Mouse (Mus musculus): ENCODE results near the gene Frem3. TPM values are rescaled to one million over a fixed set of nuclear protein-coding genes. Genes with fewer than 3 reads are reported as not detected.
A peak's percentile ranks its signal among the peaks of the same experiment; 100 is the strongest.
"Not testable (repeated sequence)": the region's sequence is repeated elsewhere in the genome, so short reads cannot be mapped to it uniquely, and the experiment has no call there.

Frem3 gene
- polyA plus RNA-seq, 1 experiment from 2014 or later = 0.47 TPM

- peaks cover 36% of the 10 kb centered on the region for H3K36me3 ChIP-seq
Observed at GRCm38 (mm10) chr8:80732326-80732725, 121.4 kb downstream of the Frem3 start.

GRCm38 (mm10) chr8:80738046-80738387, 127.1 kb downstream of the Frem3 start:
- Histone ChIP-seq H3K4me1 (peaks cover 9% of the 10 kb centered on the region), H3K27ac (replicated peaks) (peak overlapping the region; percentile 97), H3K27me3 (replicated peaks) (no peaks in the 10 kb centered on the region), H3K9ac (replicated peaks) (peak overlapping the region; percentile 64), H3K9me3 (replicated peaks) (no peaks in the 10 kb centered on the region), H3K4me2 (peak overlapping the region; percentile 83), H3K36me3 (peaks cover 11% of the 10 kb centered on the region), H3K4me3 (replicated peaks) (peak overlapping the region; percentile 89)
- WGBS = 0% methylated on average over 5 of the region's 5 CpGs
- no peak for ATAC-seq (ENCODE audit: low FRiP score)

More at GRCm38 (mm10) chr8:80732326-80732725, 121.4 kb downstream of the Frem3 start:
- Histone ChIP-seq H3K9ac (replicated peaks) (no peak overlapping the region), H3K4me2 (no peak overlapping the region), H3K27me3 (replicated peaks) (no peaks in the 10 kb centered on the region), H3K27ac (replicated peaks) (no peak overlapping the region), H3K4me1 (no peaks in the 10 kb centered on the region), H3K4me3 (replicated peaks) (no peak overlapping the region), H3K9me3 (replicated peaks) (no peaks in the 10 kb centered on the region)
- ATAC-seq (ENCODE audit: low FRiP score) = no peak

GRCm38 (mm10) chr8:80738388-80739154, 127.7 kb downstream of the Frem3 start:
- no peaks in the 10 kb centered on the region for H3K9me3 ChIP-seq (replicated peaks)
- peak overlapping the region; percentile 64 for H3K9ac ChIP-seq (replicated peaks)
- peaks cover 9% of the 10 kb centered on the region for H3K4me1 ChIP-seq
- WGBS = under 1% methylated on average over 52 of the region's 84 CpGs
- peak overlapping the region; percentile 89 for H3K4me3 ChIP-seq (replicated peaks)
- peaks cover 9% of the 10 kb centered on the region for H3K36me3 ChIP-seq
- peak overlapping the region; percentile 97 for H3K27ac ChIP-seq (replicated peaks)
- H3K27me3 ChIP-seq (replicated peaks) = no peaks in the 10 kb centered on the region
- H3K4me2 ChIP-seq = peak overlapping the region; percentile 83
- ATAC-seq (ENCODE audit: low FRiP score) = peak; percentile 74

- WGBS = 2% methylated on average over 71 of the region's 91 CpGs
- H3K36me3 ChIP-seq; H3K4me1 ChIP-seq; H3K27me3 ChIP-seq (replicated peaks); H3K9me3 ChIP-seq (replicated peaks): not testable (repeated sequence)
- Histone ChIP-seq H3K4me2 (peak within 1 kb of the TSS; percentile 83), H3K9ac (replicated peaks) (peak within 1 kb of the TSS; percentile 64), H3K27ac (replicated peaks) (peak within 1 kb of the TSS; percentile 97), H3K4me3 (replicated peaks) (peak within 1 kb of the TSS; percentile 89)
- peak; percentile 93 for ATAC-seq (ENCODE audit: low FRiP score)
Observed at GRCm38 (mm10) chr8:80739155-80739924, 128.5 kb downstream of the Frem3 start, which contains the start of gene Smarca5. Gene Smarca5 (minus strand): TSS chr8:80739497.

GRCm38 (mm10) chr8:80739932-80740331, 129.1 kb downstream of the Frem3 start:
- peak; percentile 62 for ATAC-seq (ENCODE audit: low FRiP score)
- Histone ChIP-seq H3K4me1 (peaks cover 9% of the 10 kb centered on the region), H3K27ac (replicated peaks) (peak overlapping the region; percentile 97), H3K36me3 (peaks cover 7% of the 10 kb centered on the region), H3K27me3 (replicated peaks) (no peaks in the 10 kb centered on the region), H3K9me3 (replicated peaks) (no peaks in the 10 kb centered on the region), H3K4me3 (replicated peaks) (peak overlapping the region; percentile 89), H3K9ac (replicated peaks) (peak overlapping the region; percentile 57), H3K4me2 (peak overlapping the region; percentile 61)
- 13% methylated on average over 14 of the region's 14 CpGs for WGBS

Other genes starting within 250 kb of the Frem3 start
- gene Gypa, start 117.3 kb upstream of the Frem3 start, polyA plus RNA-seq (2015; fragmentation: Nextera tagmentation; extraction: Ambion mirVana) = 2.7 and 3.9 TPM in 2 replicates
- 39.5 and 48.8 TPM in 2 replicates for gene Smarca5, start 128.4 kb downstream of the Frem3 start, polyA plus RNA-seq (2015; fragmentation: Nextera tagmentation; extraction: Ambion mirVana)

Data from neural tube, embryonic 15.5 days (tissue).